Mouse (Mus musculus): ENCODE data around the gene Hdgf.

DNA sequence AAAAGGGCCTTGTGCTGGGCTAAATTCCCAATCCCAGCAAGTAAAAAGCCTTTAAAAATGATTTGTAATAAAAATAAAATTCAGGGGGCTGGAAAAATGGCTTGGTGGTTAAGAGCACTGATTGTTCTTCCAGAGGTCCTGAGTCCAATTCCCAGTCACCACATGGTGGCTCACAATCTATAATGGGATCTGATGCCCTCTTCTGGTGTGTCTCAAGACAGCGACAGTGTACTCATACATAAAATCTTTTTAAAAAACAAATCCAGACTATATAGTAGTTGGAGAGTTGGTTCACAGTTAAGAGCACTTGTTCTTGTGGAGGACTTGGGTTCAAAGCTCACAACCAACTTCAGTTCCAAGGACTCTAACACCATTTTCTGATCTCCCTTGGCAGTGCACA lies 10.9 kb downstream of the Hdgf start:
- peak; percentile 43 for TF ChIP-seq CTCF (IDR thresholded peaks at IDR 0.05)
- TF ChIP-seq EP300 (IDR thresholded peaks at IDR 0.05), result no peak

Data from lung, postnatal 0 days (tissue).